Mouse (Mus musculus): Measurements from ENCODE around the gene Gpatch3. TPM values are rescaled to one million over a fixed set of nuclear protein-coding genes. Genes with fewer than 3 reads are reported as not detected.
A peak's percentile ranks its signal among the peaks of the same experiment; 100 is the strongest.

The Gpatch3 gene
- polyA plus RNA-seq, 1 experiment from 2014 or later: 7.3 TPM

DNA sequence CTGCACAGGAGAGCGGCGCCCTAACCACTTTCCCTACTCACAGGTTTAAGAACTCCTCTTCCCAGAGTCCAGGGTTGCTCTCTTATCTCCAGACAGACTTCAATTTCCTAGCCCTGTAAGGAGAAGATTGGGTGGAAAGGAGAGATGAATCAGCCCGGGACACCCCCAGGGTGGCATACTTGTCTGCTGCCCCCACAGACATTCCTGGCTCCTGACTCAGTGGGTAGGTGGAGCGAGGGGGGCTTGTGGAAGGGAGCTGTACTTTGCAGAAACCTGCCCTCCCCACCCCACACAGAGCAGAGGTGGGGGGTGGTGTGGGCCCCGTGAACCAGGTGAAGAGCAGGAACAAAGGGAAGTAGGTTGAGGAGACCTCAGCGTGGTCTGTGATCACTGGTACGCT is 21.0 kb downstream of the Gpatch3 start:
- ATAC-seq (replicated peaks; ENCODE audit: insufficient number of reproducible peaks, low FRiP score, low TSS enrichment, low read depth): no peak
- Histone ChIP-seq H3K4me1 (ENCODE audit: control insufficient read depth, insufficient read depth, low read length) (no peaks in the 10 kb centered on the region), H3K36me3 (replicated peaks; ENCODE audit: control insufficient read depth, insufficient read depth, low read depth, low read length) (no peaks in the 10 kb centered on the region; the same call in 1 of the 2 replicates), H3K9me3 (replicated peaks; ENCODE audit: control insufficient read depth, low read length) (no peaks in the 10 kb centered on the region), H3K4me3 (ENCODE audit: low read depth, low read length) (no peak overlapping the region), H3K4me2 (ENCODE audit: low read depth, low read length) (no peak overlapping the region), H3K27me3 (ENCODE audit: control insufficient read depth, insufficient read depth, low read length) (peaks cover 9% of the 10 kb centered on the region), H3K9ac (replicated peaks; ENCODE audit: low read length) (no peak overlapping the region), H3K27ac (replicated peaks; ENCODE audit: low read depth, low read length) (no peak overlapping the region)
- WGBS: 70% methylated on average over 7 of the region's 7 CpGs
- DNase-seq (ENCODE audit: low spot score): no peak

DNA sequence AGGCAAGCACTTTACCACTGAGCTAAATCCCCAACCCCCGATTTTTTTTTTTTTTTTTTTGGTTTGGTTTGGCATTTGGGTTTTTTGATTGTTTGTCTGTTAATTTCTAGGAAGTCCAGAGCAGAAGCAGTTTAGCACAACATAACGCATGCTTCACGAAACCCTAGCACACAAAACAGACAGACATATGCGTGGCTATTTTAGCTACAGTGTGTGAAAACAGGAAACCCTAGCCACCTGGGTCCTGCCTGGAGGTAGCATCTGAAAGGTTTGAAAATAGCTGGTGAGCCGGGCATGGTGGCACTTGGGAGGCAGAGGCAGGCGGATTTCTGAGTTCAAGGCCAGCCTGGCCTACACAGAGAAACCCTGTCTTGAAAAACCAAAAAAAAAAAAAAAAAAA is 21.5 kb downstream of the Gpatch3 start:
- WGBS: 81% methylated on average over 6 of the region's 6 CpGs
- no peak overlapping the region for H3K4me2 ChIP-seq (ENCODE audit: low read depth, low read length)

GRCm38 (mm10) chr4:133598616-133599015 is 24.1 kb downstream of the Gpatch3 start:
- 47% methylated on average over 4 of the region's 4 CpGs for WGBS
- Histone ChIP-seq H3K4me1 (ENCODE audit: control insufficient read depth, insufficient read depth, low read length) (peaks cover 3% of the 10 kb centered on the region; the same call in 1 of the 2 replicates), H3K9me3 (replicated peaks; ENCODE audit: control insufficient read depth, low read length) (no peaks in the 10 kb centered on the region), H3K27ac (replicated peaks; ENCODE audit: low read depth, low read length) (no peak overlapping the region), H3K27me3 (ENCODE audit: control insufficient read depth, insufficient read depth, low read length) (peaks cover 20% of the 10 kb centered on the region), H3K9ac (replicated peaks; ENCODE audit: low read length) (no peak overlapping the region), H3K4me3 (ENCODE audit: low read depth, low read length) (no peak overlapping the region), H3K36me3 (replicated peaks; ENCODE audit: control insufficient read depth, insufficient read depth, low read depth, low read length) (no peaks in the 10 kb centered on the region), H3K4me2 (ENCODE audit: low read depth, low read length) (no peak overlapping the region)
- no peak for ATAC-seq (replicated peaks; ENCODE audit: insufficient number of reproducible peaks, low FRiP score, low TSS enrichment, low read depth)
- no peak for DNase-seq (ENCODE audit: low spot score)

More for the DNA sequence above, 21.5 kb downstream of the Gpatch3 start:
- Histone ChIP-seq H3K36me3 (replicated peaks; ENCODE audit: control insufficient read depth, insufficient read depth, low read depth, low read length) (no peaks in the 10 kb centered on the region; the same call in 1 of the 2 replicates), H3K4me3 (ENCODE audit: low read depth, low read length) (no peak overlapping the region), H3K4me1 (ENCODE audit: control insufficient read depth, insufficient read depth, low read length) (no peaks in the 10 kb centered on the region), H3K27ac (replicated peaks; ENCODE audit: low read depth, low read length) (no peak overlapping the region), H3K27me3 (ENCODE audit: control insufficient read depth, insufficient read depth, low read length) (peaks cover 9% of the 10 kb centered on the region), H3K9ac (replicated peaks; ENCODE audit: low read length) (no peak overlapping the region), H3K9me3 (replicated peaks; ENCODE audit: control insufficient read depth, low read length) (no peaks in the 10 kb centered on the region)
- DNase-seq (ENCODE audit: low spot score): no peak
- ATAC-seq (replicated peaks; ENCODE audit: insufficient number of reproducible peaks, low FRiP score, low TSS enrichment, low read depth): no peak

GRCm38 (mm10) chr4:133599116-133599515 is 24.6 kb downstream of the Gpatch3 start:
- Histone ChIP-seq H3K9me3 (replicated peaks; ENCODE audit: control insufficient read depth, low read length) (no peaks in the 10 kb centered on the region), H3K36me3 (replicated peaks; ENCODE audit: control insufficient read depth, insufficient read depth, low read depth, low read length) (no peaks in the 10 kb centered on the region), H3K4me3 (ENCODE audit: low read depth, low read length) (peak overlapping the region; percentile 46), H3K27ac (replicated peaks; ENCODE audit: low read depth, low read length) (no peak overlapping the region), H3K27me3 (ENCODE audit: control insufficient read depth, insufficient read depth, low read length) (peaks cover 20% of the 10 kb centered on the region), H3K4me1 (ENCODE audit: control insufficient read depth, insufficient read depth, low read length) (peaks cover 3% of the 10 kb centered on the region; the same call in 1 of the 2 replicates), H3K9ac (replicated peaks; ENCODE audit: low read length) (peak overlapping the region; percentile 51), H3K4me2 (ENCODE audit: low read depth, low read length) (peak overlapping the region; percentile 84)
- DNase-seq (ENCODE audit: low spot score) (no peak), ATAC-seq (replicated peaks; ENCODE audit: insufficient number of reproducible peaks, low FRiP score, low TSS enrichment, low read depth) (no peak)
- WGBS: 22% methylated on average over 7 of the region's 7 CpGs

DNA sequence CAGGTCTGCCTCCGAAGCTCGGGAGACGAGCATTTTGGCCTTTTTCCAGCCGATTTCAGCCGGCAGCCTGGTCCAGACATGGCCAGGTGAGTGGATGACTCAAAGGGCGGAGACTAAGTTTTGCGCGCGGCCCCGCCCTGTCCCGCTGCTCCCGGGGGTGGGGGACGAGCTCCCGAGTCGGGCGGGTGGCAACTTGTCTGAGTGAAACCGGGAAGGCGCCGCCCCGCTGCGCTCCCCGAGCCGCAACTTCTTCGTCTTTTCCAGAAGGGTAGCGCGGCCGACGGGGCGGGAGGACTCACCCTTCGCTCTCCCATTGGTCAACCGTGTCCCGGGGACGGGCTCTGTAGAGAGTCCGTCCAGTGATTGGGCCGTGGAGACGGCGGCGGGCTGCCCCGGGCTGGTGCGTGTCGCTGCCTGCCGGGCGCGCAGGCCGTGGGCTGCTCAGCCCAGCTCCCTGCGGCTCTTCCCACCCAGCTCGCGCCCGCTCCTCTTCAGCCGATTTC is 25.1 kb downstream of the Gpatch3 start:
- Histone ChIP-seq H3K36me3 (replicated peaks; ENCODE audit: control insufficient read depth, insufficient read depth, low read depth, low read length) (no peaks in the 10 kb centered on the region), H3K9ac (replicated peaks; ENCODE audit: low read length) (peak overlapping the region; percentile 51), H3K9me3 (replicated peaks; ENCODE audit: control insufficient read depth, low read length) (no peaks in the 10 kb centered on the region), H3K4me1 (ENCODE audit: control insufficient read depth, insufficient read depth, low read length) (peaks cover 3% of the 10 kb centered on the region; the same call in 1 of the 2 replicates), H3K27me3 (ENCODE audit: control insufficient read depth, insufficient read depth, low read length) (peaks cover 20% of the 10 kb centered on the region), H3K4me2 (ENCODE audit: low read depth, low read length) (peak overlapping the region; percentile 84), H3K4me3 (ENCODE audit: low read depth, low read length) (peak overlapping the region; percentile 46), H3K27ac (replicated peaks; ENCODE audit: low read depth, low read length) (no peak overlapping the region)
- DNase-seq (ENCODE audit: low spot score) (peak; percentile 91), ATAC-seq (replicated peaks; ENCODE audit: insufficient number of reproducible peaks, low FRiP score, low TSS enrichment, low read depth) (peak; percentile 93)
- WGBS: under 1% methylated on average over 50 of the region's 50 CpGs

DNA sequence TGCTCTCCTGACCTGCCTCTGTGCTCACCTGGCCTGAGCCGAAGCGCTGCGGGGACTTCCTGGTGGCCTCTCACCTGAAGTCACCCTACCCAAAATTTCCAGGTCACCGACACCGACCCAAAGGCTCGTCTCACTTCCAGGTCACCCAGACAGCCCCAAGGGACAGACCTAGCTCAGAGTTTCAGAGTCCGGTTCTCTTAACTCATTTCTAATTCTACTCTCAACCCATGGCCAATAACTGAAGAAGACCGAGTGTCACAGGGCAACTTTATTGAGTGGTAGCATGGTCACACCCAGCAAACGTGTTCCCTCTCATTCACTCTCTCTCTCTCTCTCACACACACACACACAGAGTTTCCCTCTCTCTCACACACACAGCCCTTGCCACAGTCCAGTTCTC is 25.8 kb downstream of the Gpatch3 start:
- H3K4me2 ChIP-seq (ENCODE audit: low read depth, low read length): peak overlapping the region; percentile 84
- H3K36me3 ChIP-seq (replicated peaks; ENCODE audit: control insufficient read depth, insufficient read depth, low read depth, low read length): no peaks in the 10 kb centered on the region
- DNase-seq (ENCODE audit: low spot score): no peak
- H3K27ac ChIP-seq (replicated peaks; ENCODE audit: low read depth, low read length): no peak overlapping the region
- peaks cover 3% of the 10 kb centered on the region; the same call in 1 of the 2 replicates for H3K4me1 ChIP-seq (ENCODE audit: control insufficient read depth, insufficient read depth, low read length)
- 16% methylated on average over 9 of the region's 9 CpGs for WGBS
- no peak for ATAC-seq (replicated peaks; ENCODE audit: insufficient number of reproducible peaks, low FRiP score, low TSS enrichment, low read depth)
- H3K27me3 ChIP-seq (ENCODE audit: control insufficient read depth, insufficient read depth, low read length): peaks cover 20% of the 10 kb centered on the region
- peak overlapping the region; percentile 51 for H3K9ac ChIP-seq (replicated peaks; ENCODE audit: low read length)
- H3K9me3 ChIP-seq (replicated peaks; ENCODE audit: control insufficient read depth, low read length): no peaks in the 10 kb centered on the region
- peak overlapping the region; percentile 46 for H3K4me3 ChIP-seq (ENCODE audit: low read depth, low read length)

DNA sequence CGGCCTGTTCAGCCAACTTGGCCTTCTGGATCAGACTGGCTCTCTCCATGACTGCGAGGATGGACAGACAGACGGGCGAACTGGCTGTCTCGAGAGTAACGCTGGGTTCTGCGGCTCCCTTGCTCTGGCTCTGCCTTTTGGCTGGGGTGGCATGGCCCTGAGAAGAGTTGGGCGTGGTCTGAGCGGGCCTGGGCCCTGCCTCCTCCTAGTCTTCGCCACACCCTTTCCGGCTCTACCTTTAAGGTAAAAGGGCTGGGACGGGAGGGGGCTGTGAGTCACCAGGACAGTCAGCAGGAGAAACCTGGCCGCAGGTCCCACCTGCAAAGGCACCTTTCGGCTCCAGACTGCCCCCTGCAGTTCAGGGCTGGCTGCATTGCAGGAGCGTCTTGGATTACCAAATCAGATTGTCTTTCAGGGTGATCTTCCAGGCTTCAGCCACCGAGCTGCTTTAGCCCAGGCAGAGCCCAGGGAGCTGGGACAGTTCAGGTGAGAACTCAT is 27.2 kb downstream of the Gpatch3 start, which contains the start of gene Sfn:
TSS of gene Sfn (minus strand) at position 448 of the 498 bp plus-strand sequence.
- H3K27me3 ChIP-seq (ENCODE audit: control insufficient read depth, insufficient read depth, low read length): peaks cover 20% of the 10 kb centered on the region
- no peak within 1 kb of the TSS for H3K9ac ChIP-seq (replicated peaks; ENCODE audit: low read length)
- 2% methylated on average over 16 of the region's 16 CpGs for WGBS
- no peak within 1 kb of the TSS for H3K27ac ChIP-seq (replicated peaks; ENCODE audit: low read depth, low read length)
- H3K9me3 ChIP-seq (replicated peaks; ENCODE audit: control insufficient read depth, low read length): no peaks in the 10 kb centered on the region
- no peak for ATAC-seq (replicated peaks; ENCODE audit: insufficient number of reproducible peaks, low FRiP score, low TSS enrichment, low read depth)
- peaks cover 3% of the 10 kb centered on the region; the same call in 1 of the 2 replicates for H3K4me1 ChIP-seq (ENCODE audit: control insufficient read depth, insufficient read depth, low read length)
- H3K36me3 ChIP-seq (replicated peaks; ENCODE audit: control insufficient read depth, insufficient read depth, low read depth, low read length): no peaks in the 10 kb centered on the region
- DNase-seq (ENCODE audit: low spot score): peak; percentile 66
- H3K4me2 ChIP-seq (ENCODE audit: low read depth, low read length): peak within 1 kb of the TSS; percentile 32
- H3K4me3 ChIP-seq (ENCODE audit: low read depth, low read length): 0 out of 2 replicates have a peak within 1 kb of the TSS, but pooled peaks have one; percentile 3

DNA sequence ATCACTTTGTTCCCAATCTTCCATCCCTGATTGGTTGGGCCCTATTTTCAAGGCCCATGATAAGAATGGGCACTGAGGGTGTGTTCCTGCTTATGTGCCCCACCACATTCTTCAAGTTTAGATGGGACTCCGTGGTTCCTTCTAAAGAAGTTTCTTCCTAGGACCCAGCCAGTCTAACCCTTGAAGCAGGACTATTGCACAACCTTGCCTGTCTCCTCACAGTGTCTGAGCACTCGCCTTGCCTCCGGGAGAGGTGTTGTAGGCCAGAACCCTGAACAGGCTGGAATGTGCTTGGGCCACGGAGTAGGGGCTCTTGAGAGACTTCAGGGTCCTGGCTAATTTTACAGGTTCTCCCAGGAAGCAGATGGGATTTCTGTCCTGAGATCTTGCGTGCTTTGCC is 28.5 kb downstream of the Gpatch3 start:
- DNase-seq (ENCODE audit: low spot score): no peak
- H3K27ac ChIP-seq (replicated peaks; ENCODE audit: low read depth, low read length): no peak overlapping the region
- H3K4me2 ChIP-seq (ENCODE audit: low read depth, low read length): no peak overlapping the region
- ATAC-seq (replicated peaks; ENCODE audit: insufficient number of reproducible peaks, low FRiP score, low TSS enrichment, low read depth): no peak
- no peaks in the 10 kb centered on the region for H3K36me3 ChIP-seq (replicated peaks; ENCODE audit: control insufficient read depth, insufficient read depth, low read depth, low read length)
- peaks cover 3% of the 10 kb centered on the region; the same call in 1 of the 2 replicates for H3K4me1 ChIP-seq (ENCODE audit: control insufficient read depth, insufficient read depth, low read length)
- H3K27me3 ChIP-seq (ENCODE audit: control insufficient read depth, insufficient read depth, low read length): peaks cover 20% of the 10 kb centered on the region
- H3K4me3 ChIP-seq (ENCODE audit: low read depth, low read length): no peak overlapping the region
- H3K9me3 ChIP-seq (replicated peaks; ENCODE audit: control insufficient read depth, low read length): no peaks in the 10 kb centered on the region
- WGBS: 89% methylated on average over 5 of the region's 5 CpGs
- no peak overlapping the region for H3K9ac ChIP-seq (replicated peaks; ENCODE audit: low read length)

All from embryonic facial prominence, embryonic 11.5 days (tissue).